Mouse (Mus musculus) kidney, embryonic 15.5 days (tissue): Measurements from ENCODE around the gene Zp3. TPM values are rescaled to one million over a fixed set of nuclear protein-coding genes. Genes with fewer than 3 reads are reported as not detected.

Experiments
- ATAC-seq: fragments of 200-750 bp; cut with Nextera tagmentation; replicated peaks from 2 replicates; pipeline ENCODE4 v1.8.0; 2017; ENCODE audit warnings: moderate TSS enrichment; ENCODE audit not compliant: low FRiP score
- H3K27ac ChIP-seq: fragments of 300-500 bp; sonication (generic); 2 replicates; pipeline ENCODE4 v1.5.1; 2015; ENCODE audit warnings: mild to moderate bottlenecking, inconsistent platforms
- H3K27me3 ChIP-seq: fragments of 300-500 bp; sonication (generic); 2 replicates; pipeline ENCODE4 v1.6.1; 2015; ENCODE audit warnings: inconsistent platforms
- H3K36me3 ChIP-seq: fragments of 300-500 bp; sonication (generic); 2 replicates; pipeline ENCODE4 v1.6.1; 2015; ENCODE audit warnings: inconsistent platforms
- H3K4me1 ChIP-seq: fragments of 300-500 bp; sonication (generic); 2 replicates; pipeline ENCODE4 v1.6.1; 2015; ENCODE audit warnings: inconsistent platforms
- H3K4me2 ChIP-seq: fragments of 300-500 bp; sonication (generic); 2 replicates; pipeline ENCODE4 v1.6.1; 2015; ENCODE audit warnings: moderate library complexity, mild to moderate bottlenecking, inconsistent platforms
- H3K4me3 ChIP-seq: fragments of 300-500 bp; sonication (generic); replicated peaks from 2 replicates; pipeline ENCODE4 v1.5.1; 2015; ENCODE audit warnings: mild to moderate bottlenecking, inconsistent platforms
- H3K9ac ChIP-seq: fragments of 300-500 bp; sonication (generic); 2 replicates; pipeline ENCODE4 v1.6.1; 2015; ENCODE audit warnings: mild to moderate bottlenecking, inconsistent platforms
- H3K9me3 ChIP-seq: fragments of 300-500 bp; sonication (generic); replicated peaks from 2 replicates; pipeline ENCODE4 v1.6.1; 2016; ENCODE audit warnings: inconsistent platforms
- WGBS: fragments of 180-500 bp; shearing (Covaris S2); methylation state at CpG from one replicate; pipeline ENCODE4 v1.1.7; 2015; ENCODE audit warnings: mixed read lengths; 5-methylcytosine and 5-hydroxymethylcytosine counted together
- polyA plus RNA-seq: library from polyadenylated mRNA; unstranded; fragments of >200 nt; fragmentation: Nextera tagmentation; extraction: Ambion mirVana; gene quantifications from 2 replicates; pipeline ENCODE4 v1.2.1, GENCODE M21; 2015

Gene Zp3
- polyA plus RNA-seq, 1 experiment from 2014 or later = 0.30 TPM

DNA sequence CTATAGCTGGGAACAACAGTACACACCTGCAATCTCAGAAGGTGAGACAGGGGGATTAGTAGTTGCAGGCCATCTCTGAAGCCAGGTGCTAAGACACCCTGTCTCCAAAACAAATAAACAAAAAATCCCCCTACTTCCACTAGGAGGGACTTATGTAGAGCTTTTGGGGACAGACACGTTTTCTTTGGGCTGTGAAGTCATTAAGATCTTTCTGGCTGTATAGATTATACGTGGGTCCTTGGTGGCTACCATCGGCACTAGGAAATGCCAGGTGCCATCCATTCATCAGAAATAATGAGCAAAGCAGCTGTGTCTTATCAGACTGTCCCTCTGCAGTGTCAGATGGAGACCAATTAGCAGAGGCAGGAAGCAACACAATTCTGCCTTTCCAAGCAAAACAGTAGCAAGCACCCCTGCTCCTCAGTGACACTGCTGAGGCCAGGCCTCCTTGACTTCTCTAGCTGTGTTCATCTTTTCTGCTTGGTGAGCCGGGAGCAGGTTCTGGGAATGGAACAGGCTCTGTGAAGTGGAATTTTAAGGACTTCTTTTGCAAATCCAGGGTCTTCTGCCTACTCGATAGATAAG is 13.6 kb downstream of the Zp3 start:
- H3K27ac ChIP-seq = no peak overlapping the region
- peaks cover 20% of the 10 kb centered on the region for H3K36me3 ChIP-seq
- no peaks in the 10 kb centered on the region for H3K27me3 ChIP-seq
- no peak for ATAC-seq
- H3K4me1 ChIP-seq = peaks cover 21% of the 10 kb centered on the region
- no peaks in the 10 kb centered on the region for H3K9me3 ChIP-seq
- WGBS = 24% methylated on average over 5 of the region's 5 CpGs
- no peak overlapping the region for H3K9ac ChIP-seq
- no peak overlapping the region for H3K4me3 ChIP-seq
- no peak overlapping the region for H3K4me2 ChIP-seq

DNA sequence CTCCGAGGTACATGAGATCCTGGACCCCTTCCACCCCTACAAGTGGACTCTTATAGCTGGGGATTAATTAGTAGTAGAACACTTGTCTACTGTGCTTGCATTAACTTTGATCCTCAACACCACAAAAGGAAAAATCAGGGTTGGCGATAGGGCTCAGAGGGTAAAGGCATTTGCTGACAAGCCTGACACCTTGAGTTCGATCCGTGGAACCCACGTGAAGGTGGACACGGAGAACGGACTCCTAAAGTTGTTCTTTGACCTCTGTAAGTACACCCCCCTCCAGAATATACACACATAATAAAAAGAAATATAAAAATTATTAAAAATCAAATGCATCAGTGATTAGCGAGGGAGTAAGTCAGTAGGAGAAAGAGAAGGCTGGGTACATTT is 14.4 kb downstream of the Zp3 start:
- 66% methylated on average over 8 of the region's 8 CpGs for WGBS
- no peaks in the 10 kb centered on the region for H3K27me3 ChIP-seq
- peaks cover 21% of the 10 kb centered on the region for H3K4me1 ChIP-seq
- no peaks in the 10 kb centered on the region for H3K9me3 ChIP-seq
- H3K4me2 ChIP-seq = no peak overlapping the region
- peak overlapping the region; percentile 80 for H3K4me3 ChIP-seq
- ATAC-seq = peak; percentile 23; the same call in 1 of the 2 replicates
- no peak overlapping the region for H3K9ac ChIP-seq
- H3K36me3 ChIP-seq = peaks cover 29% of the 10 kb centered on the region
- H3K27ac ChIP-seq = 0 out of 2 replicates have a peak overlapping the region, but pooled peaks have one; percentile 93

DNA sequence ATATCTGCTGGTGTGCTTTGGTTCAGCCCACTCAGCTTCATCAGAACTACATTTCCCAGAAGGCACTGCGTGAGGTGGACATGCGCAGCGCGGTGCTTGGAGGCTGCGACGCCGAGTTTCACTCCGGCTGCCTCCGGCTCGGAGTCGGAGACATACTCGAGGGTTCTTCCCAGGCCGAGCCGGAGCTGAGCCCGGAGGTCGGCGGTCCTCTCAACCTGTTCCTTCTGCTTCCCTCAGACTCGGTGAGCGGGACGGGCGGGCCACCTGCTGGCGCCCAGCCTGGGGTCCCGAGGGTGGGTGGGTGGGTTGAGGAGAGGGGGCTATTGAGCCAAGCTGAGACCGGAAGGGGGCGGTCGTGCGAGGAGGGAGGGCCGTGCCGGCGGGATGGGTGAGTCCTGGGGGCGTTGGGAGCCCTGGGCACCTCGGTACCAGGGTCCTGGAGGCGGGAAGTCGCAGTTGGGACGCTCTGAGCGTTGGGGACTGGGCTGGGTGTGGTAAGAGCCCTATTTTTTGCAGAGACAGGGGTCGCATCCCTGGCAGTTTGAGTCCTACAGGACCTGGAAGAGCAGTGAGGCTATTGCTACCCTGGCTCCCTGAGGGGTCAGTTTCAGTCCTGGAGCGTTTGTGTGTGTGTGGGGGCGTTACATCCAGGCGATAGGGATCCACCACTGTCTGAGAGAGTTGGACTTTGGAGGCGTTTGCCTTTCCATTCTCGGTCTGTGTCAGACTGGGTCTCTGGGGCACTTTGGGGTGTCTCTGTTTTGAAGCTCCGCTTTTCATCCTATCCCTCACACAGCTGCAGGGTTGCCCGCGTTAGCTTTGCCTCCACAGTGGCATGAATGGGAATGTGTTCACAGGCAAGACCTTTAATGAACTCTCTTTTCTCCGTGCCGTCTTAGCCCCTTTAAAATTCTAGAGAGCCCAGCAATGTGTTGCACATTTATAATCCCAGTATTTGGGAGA is 15.1 kb downstream of the Zp3 start, which contains the start of gene Dtx2:
Gene Dtx2, plus strand, starts transcription at position 76 of the 963 bp plus-strand sequence.
- H3K36me3 ChIP-seq = peaks cover 36% of the 10 kb centered on the region
- peak; percentile 95 for ATAC-seq

GRCm38 (mm10) chr5:135996162-135996561 is 16.3 kb downstream of the Zp3 start:
- H3K36me3 ChIP-seq = peaks cover 46% of the 10 kb centered on the region
- no peak overlapping the region for H3K9ac ChIP-seq
- H3K27ac ChIP-seq = no peak overlapping the region
- H3K4me3 ChIP-seq = no peak overlapping the region
- no peaks in the 10 kb centered on the region for H3K27me3 ChIP-seq
- ATAC-seq = no peak
- 90% methylated on average over 8 of the region's 8 CpGs for WGBS
- no peaks in the 10 kb centered on the region for H3K9me3 ChIP-seq
- H3K4me2 ChIP-seq = peak overlapping the region; percentile 65; the same call in 1 of the 2 replicates
- H3K4me1 ChIP-seq = peaks cover 21% of the 10 kb centered on the region

More for the DNA sequence above, 15.1 kb downstream of the Zp3 start, which contains the start of gene Dtx2:
- under 1% methylated on average over 47 of the region's 47 CpGs for WGBS
- peaks cover 21% of the 10 kb centered on the region for H3K4me1 ChIP-seq
- H3K4me3 ChIP-seq = peak within 1 kb of the TSS; percentile 80
- H3K9me3 ChIP-seq = no peaks in the 10 kb centered on the region
- H3K27me3 ChIP-seq = no peaks in the 10 kb centered on the region
- peak within 1 kb of the TSS; percentile 65 for H3K4me2 ChIP-seq
- peak within 1 kb of the TSS; percentile 93 for H3K27ac ChIP-seq
- peak within 1 kb of the TSS; percentile 72 for H3K9ac ChIP-seq

DNA sequence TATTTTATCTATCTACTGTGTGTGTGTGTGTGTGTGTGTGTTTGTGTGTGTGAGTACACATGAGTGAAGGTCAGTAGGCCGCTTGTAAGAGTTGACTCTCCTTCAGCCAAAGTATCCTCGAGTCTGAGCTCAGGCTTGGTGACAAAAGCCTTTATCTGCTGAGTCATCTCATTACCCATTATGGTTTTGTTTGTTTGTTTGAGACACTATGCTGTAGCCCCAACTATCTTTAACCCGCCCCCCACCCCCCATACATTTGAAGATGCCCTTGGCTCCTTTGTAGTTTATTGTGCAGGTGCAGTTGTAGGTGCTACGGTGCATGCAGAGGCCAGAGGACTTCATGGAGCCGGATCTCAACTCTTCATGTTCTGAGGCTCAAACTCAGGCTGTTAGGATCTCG is 21.3 kb downstream of the Zp3 start:
- Histone ChIP-seq H3K4me2 (no peak overlapping the region), H3K9me3 (no peaks in the 10 kb centered on the region), H3K27ac (no peak overlapping the region), H3K36me3 (peaks cover 61% of the 10 kb centered on the region), H3K4me1 (peaks cover 38% of the 10 kb centered on the region), H3K27me3 (no peaks in the 10 kb centered on the region), H3K4me3 (no peak overlapping the region), H3K9ac (no peak overlapping the region)
- 96% methylated on average over 6 of the region's 6 CpGs for WGBS
- no peak for ATAC-seq

DNA sequence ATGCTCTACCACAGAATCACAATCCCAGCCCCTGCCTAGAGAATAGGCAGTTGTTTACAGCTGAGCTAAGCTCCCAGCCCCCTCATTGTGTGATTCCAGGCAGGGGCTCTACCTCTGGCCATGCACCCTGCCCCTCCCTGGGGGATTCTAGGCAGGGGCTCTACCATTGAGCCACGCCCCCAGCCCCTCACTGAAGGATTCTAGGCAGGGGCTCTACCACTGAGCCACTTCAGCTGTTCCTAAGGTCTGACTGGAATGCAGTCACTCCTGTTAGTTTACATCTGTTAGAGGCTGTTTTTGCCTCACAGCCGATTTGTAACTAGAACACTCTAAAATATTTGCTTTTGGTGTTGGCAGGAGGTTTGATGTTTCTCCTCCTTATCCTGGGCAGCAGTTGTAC is 22.4 kb downstream of the Zp3 start:
- Histone ChIP-seq H3K36me3 (peaks cover 52% of the 10 kb centered on the region), H3K27me3 (no peaks in the 10 kb centered on the region), H3K4me3 (no peak overlapping the region), H3K27ac (peak overlapping the region; percentile 24; the same call in 1 of the 2 replicates), H3K4me2 (no peak overlapping the region), H3K9me3 (no peaks in the 10 kb centered on the region), H3K4me1 (peaks cover 35% of the 10 kb centered on the region), H3K9ac (no peak overlapping the region)
- 0 out of 2 replicates have a peak, but pooled peaks have one; percentile 25 for ATAC-seq
- 58% methylated on average over 2 of the region's 2 CpGs for WGBS

DNA sequence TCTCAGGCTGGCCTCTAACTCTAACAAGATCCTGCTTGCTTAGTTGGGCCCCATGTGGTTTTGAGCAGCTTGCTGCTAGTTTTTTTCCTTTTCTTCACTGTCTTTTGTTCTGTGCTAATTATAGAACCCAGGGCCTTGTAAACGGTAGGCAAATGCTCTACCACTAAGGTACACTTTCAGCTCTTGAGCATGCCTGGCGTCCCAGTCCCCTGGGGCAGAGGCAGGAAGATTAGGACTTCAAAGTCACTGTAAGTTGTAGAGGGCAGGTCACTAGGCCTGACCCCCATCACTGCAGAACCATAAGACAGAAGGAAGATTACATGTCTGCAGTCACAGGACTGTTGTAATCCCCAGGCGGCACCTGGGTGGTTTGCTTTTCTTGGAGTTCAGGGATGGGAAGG is 22.9 kb downstream of the Zp3 start:
- H3K27ac ChIP-seq = peak overlapping the region; percentile 24
- WGBS = 21% methylated on average over 3 of the region's 3 CpGs

DNA sequence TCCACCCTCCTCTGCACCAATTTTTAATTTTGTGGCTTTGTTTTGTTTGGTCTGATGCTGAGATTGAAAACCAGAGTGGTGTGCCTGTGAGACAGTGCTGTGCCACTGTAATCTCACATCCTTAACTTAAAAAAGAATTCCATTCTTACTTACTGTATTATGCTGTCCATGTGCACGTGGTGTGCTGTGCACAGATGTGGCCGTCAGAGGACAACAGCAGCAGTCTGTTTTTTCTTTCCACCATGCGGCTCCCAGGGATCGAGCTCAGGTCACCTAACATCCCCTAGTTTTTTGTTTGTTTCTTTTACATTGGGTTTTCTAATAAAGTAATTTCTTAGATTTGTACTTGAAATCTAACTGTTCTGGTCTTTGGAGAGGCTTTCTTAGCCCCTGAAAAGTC is 24.6 kb downstream of the Zp3 start:
- Histone ChIP-seq H3K4me3 (no peak overlapping the region), H3K4me1 (peaks cover 42% of the 10 kb centered on the region), H3K27me3 (no peaks in the 10 kb centered on the region), H3K27ac (0 out of 2 replicates have a peak overlapping the region, but pooled peaks have one; percentile 4), H3K4me2 (no peak overlapping the region), H3K9ac (no peak overlapping the region), H3K36me3 (peaks cover 37% of the 10 kb centered on the region), H3K9me3 (no peaks in the 10 kb centered on the region)
- 48% methylated on average over 4 of the region's 4 CpGs for WGBS
- ATAC-seq = no peak

More for the DNA sequence above, 22.9 kb downstream of the Zp3 start:
- Histone ChIP-seq H3K4me3 (no peak overlapping the region), H3K36me3 (peaks cover 48% of the 10 kb centered on the region), H3K4me1 (peaks cover 39% of the 10 kb centered on the region), H3K9ac (no peak overlapping the region), H3K4me2 (no peak overlapping the region), H3K9me3 (no peaks in the 10 kb centered on the region), H3K27me3 (no peaks in the 10 kb centered on the region)
- ATAC-seq = no peak

DNA sequence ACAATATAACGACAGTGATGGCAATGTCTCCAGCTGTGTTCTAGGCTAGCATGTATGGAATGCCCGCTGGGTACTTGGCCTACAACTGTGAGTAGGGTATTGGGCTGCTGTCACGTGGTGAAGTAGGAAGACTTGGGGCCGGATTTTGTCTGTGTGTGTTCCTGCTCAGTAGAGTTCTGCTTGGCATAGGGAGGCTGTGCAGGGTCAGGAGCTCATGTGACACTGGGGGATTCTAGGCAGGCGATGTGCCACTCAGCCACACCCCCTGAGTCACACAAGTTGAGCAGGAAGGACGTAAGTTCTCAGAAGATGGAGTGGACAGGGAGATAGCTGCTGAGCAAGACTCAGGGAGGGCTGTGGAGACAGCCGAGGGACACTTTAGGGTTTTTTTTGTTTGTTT is 27.8 kb downstream of the Zp3 start:
- no peak for ATAC-seq
- Histone ChIP-seq H3K36me3 (peaks cover 37% of the 10 kb centered on the region), H3K27me3 (no peaks in the 10 kb centered on the region), H3K9ac (no peak overlapping the region), H3K27ac (no peak overlapping the region), H3K4me1 (peaks cover 36% of the 10 kb centered on the region), H3K9me3 (no peaks in the 10 kb centered on the region), H3K4me2 (no peak overlapping the region), H3K4me3 (no peak overlapping the region)
- WGBS = 63% methylated on average over 7 of the region's 7 CpGs

GRCm38 (mm10) chr5:136014877-136015276 is 35.0 kb downstream of the Zp3 start:
- WGBS = 65% methylated on average over 10 of the region's 10 CpGs
- Histone ChIP-seq H3K9ac (no peak overlapping the region), H3K4me2 (no peak overlapping the region), H3K36me3 (peaks cover 55% of the 10 kb centered on the region), H3K9me3 (no peaks in the 10 kb centered on the region), H3K27ac (peak overlapping the region; percentile 45), H3K27me3 (no peaks in the 10 kb centered on the region), H3K4me3 (no peak overlapping the region), H3K4me1 (peaks cover 27% of the 10 kb centered on the region)
- peak; percentile 63 for ATAC-seq

GRCm38 (mm10) chr5:136015586-136015985 is 35.7 kb downstream of the Zp3 start:
- H3K9ac ChIP-seq = no peak overlapping the region
- no peak overlapping the region for H3K4me2 ChIP-seq
- H3K4me1 ChIP-seq = peaks cover 30% of the 10 kb centered on the region
- H3K36me3 ChIP-seq = peaks cover 55% of the 10 kb centered on the region
- H3K4me3 ChIP-seq = no peak overlapping the region
- ATAC-seq = peak; percentile 35; the same call in 1 of the 2 replicates
- H3K9me3 ChIP-seq = no peaks in the 10 kb centered on the region
- peak overlapping the region; percentile 45 for H3K27ac ChIP-seq
- no peaks in the 10 kb centered on the region for H3K27me3 ChIP-seq
- 74% methylated on average over 10 of the region's 10 CpGs for WGBS
